Mouse (Mus musculus) induced T-regulatory cell, adult 2 months (primary cell): ENCODE measurements around the gene Slc11a1.

Source experiments
- DNase-seq: peaks from one replicate; pipeline ENCODE4 v3.0.0-alpha.2; 2012; ENCODE audit warnings: low read depth

The Slc11a1 gene

DNA sequence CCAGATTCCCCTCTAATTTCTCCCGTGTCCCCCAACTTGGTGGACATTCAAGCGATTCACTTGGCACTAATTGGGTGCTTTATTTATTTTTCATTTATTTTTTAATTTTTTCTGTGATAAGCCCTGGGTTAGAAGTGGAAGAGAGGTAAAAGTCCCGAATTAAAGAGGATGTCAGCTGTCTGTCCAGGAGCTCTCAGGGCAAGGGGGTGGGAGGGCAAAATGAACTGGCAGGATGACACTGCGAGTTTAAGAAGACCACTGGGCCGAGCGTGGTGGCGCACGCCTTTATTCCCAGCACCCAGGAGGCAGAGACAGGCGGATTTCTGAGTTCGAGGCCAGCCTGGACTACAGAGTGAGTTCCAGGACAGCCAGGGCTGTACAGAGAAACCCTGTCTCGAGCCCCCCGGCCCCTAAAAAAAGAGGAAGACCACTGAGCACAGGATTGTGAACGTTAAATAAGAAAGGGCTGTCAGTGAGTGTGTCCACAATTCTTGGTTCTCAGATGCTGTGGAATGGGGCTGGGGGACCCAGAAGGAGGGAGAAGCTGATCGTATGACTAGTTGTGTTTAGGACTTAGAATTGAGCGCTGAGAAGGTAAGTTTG lies 12.5 kb downstream of the Slc11a1 start:
- DNase-seq, result no peak

GRCm38 (mm10) chr1:74388398-74388920 lies 13.5 kb downstream of the Slc11a1 start:
- DNase-seq, result no peak

DNA sequence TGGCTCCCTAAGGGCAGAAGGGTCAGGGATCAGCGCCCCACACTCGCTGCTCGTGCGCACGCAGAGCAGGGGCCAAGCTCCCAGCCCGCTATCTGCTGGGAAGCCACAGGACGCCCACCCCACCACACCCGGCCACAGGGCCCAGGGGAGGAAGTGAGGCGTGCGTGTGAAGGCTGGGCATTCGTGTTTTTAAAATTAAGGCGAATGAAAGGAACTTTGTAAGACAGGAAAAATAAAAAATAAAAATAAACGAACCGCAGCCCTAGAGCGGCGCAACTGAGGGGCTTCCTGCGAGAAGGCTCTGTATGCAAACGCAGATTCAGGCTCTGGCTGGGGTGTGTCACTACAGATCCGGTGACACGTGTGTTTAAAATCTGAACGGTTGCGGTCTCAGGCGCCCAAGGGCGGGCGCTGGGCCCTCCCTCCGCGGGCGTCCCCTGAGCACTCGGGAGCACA lies 14.9 kb downstream of the Slc11a1 start:
- peak; percentile 85 for DNase-seq

- peak; percentile 94 for DNase-seq
These were observed 15.4 kb downstream of the Slc11a1 start for GRCm38 (mm10) chr1:74390287-74390906.

DNA sequence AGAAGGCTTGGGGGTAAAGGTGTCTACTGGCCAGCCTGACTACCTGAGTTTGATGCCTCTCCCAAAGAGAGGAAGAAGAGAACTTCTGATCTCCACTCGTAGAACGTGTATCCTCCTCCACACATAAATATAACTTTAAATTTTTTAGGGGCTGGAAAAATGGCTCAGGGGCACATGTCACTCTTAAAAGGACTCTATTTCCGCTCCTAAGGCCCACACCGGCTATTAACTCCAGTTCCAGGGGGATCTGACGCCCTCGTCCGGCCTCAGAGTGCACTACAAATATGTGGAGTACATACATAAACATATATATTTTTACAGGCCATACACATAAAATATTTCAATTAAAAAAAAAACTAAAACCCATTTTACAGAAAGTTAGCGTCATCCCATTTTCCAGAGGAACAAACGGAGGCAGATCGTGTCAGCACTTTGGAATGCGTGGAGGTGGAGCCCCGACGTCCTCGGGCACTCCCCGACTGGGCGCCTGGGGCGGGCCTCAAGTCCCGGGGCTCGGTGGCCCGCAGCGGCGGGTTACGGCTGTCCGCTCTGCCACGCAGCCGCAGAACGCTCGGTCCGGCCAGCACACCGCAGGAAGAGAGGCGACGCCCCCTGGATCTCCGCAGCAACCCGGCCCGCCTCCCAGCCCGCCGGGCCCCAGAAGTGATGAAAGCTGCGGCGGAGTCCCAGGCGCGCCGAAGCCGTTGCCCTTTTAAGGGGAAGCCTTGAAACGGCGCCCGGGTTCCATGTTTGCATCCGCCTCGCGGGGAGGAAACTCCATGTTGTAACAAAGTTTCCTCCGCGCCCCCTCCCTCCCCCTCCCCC lies 16.1 kb downstream of the Slc11a1 start, which contains the start of gene Ctdsp1:
Ctdsp1 (plus strand) TSS at position 586 of the 825 bp plus-strand sequence.
- peak; percentile 96 for DNase-seq

DNA sequence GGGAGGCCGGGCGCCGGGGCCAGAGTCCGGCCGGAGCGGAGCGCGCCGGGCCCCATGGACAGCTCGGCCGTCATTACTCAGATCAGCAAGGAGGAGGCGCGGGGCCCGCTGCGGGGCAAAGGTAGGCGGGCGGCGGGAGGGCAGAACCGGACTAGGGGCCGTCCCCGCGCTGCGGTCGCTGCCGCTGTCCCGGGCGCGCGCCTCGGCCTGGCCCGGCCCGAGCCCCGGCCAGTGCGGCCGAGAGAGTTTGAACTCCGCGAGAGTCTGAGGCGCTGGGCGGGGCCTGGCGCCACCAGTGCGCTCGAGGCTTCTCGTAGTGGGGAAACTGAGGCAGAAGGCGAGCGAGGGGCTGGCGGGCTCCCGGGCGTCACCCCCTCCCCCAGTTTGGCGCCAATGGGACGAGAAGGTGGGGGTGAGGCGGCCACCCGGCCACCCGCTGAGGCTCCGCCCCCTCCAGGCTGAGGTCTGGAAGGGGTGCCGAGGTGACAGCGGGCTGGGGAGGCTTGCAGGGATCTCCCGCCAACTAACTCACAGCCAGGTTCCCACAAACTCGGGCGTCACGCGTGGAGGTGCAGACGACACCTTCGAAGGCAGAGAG lies 16.9 kb downstream of the Slc11a1 start:
- DNase-seq, result peak; percentile 79

GRCm38 (mm10) chr1:74392446-74392994 lies 17.5 kb downstream of the Slc11a1 start:
- DNase-seq, result no peak

GRCm38 (mm10) chr1:74393010-74393409 lies 18.0 kb downstream of the Slc11a1 start:
- no peak for DNase-seq

- DNase-seq, result no peak
These were observed 18.7 kb downstream of the Slc11a1 start for GRCm38 (mm10) chr1:74393697-74394096.

GRCm38 (mm10) chr1:74394311-74394710 lies 19.3 kb downstream of the Slc11a1 start:
- DNase-seq, result no peak

GRCm38 (mm10) chr1:74394858-74395257 lies 19.9 kb downstream of the Slc11a1 start:
- no peak for DNase-seq

GRCm38 (mm10) chr1:74395290-74395689 lies 20.3 kb downstream of the Slc11a1 start:
- DNase-seq, result no peak

- peak; percentile 48 for DNase-seq
These were observed 21.6 kb downstream of the Slc11a1 start for GRCm38 (mm10) chr1:74396456-74397222.

GRCm38 (mm10) chr1:74397268-74397918 lies 22.4 kb downstream of the Slc11a1 start:
- DNase-seq, result peak; percentile 93

DNA sequence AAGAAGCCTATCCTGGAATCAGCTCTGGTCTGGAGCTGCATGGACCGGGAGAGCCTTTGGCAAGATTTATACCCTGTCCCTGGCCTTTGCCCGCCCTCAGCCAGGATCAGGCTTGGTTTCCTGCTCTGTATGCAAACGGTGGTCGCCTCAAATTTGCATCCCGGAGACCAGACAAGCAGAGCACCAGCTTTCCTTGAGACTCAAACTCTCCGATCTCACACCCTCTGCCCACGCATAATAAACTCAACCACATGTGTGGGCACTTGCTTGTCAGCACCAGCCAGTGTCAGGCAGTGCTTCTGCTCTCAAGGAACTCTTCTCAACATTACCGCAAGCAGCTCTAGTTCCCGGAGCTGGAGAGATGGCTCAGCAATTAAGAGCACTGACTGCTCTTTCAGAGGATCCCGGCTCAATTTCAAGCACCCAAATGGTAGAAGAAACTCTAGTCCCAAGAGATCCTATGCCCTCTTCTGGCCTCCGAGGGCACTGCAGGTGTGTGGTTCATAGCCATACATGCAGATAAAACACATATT lies 23.0 kb downstream of the Slc11a1 start:
- peak; percentile 89 for DNase-seq

DNA sequence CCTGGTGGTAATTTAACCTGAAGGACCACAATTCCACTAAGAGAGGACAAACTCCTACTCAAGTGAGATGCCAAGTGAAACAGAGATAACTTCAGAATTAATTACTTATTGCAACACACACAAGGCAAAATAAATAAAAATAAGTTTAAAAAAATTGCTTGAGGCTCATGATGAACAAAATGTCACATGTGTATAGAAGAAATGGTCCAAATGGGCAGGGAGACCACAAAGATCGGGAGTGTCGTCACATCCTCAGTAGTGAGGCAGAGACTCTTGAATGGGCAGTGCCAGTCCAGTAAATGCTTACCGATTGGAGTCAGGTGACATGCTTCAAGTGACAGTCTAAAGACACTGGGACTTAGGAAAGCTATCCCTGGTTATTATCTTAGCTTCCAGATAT lies 25.5 kb downstream of the Slc11a1 start:
- DNase-seq, result no peak

- DNase-seq, result no peak
These were observed 26.2 kb downstream of the Slc11a1 start for GRCm38 (mm10) chr1:74401015-74401702.

DNA sequence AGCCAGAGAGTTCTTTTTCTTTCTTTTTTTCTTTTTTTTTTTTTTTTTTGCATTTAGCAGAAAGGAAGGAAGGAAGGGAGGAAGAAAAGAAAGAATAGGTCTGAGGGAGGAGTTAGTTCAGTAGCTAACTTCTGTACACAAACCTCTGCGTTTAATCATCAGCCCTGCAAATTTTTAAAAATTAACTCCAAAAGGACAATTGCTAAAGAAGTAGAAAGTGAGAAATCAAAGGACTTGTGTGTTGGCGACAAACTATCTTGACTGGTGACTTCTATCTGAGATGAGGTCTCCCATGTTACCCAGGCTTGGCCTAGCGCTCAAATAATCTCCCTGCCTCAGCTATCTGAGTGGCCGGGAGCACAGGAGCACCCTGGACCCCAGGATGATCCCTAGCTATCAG lies 29.2 kb downstream of the Slc11a1 start:
- no peak for DNase-seq

GRCm38 (mm10) chr1:74408589-74409504 lies 33.9 kb downstream of the Slc11a1 start, which contains the start of gene Vil1:
TSS of gene Vil1 (plus strand) at chr1:74409376.
- DNase-seq, result no peak
